Mouse (Mus musculus) bone marrow, adult 2 months (tissue): ENCODE measurements around the gene Rac1. TPM values are rescaled to one million over a fixed set of nuclear protein-coding genes. Genes with fewer than 3 reads are reported as not detected.
A peak's percentile ranks its signal among the peaks of the same experiment; 100 is the strongest.

Source experiments
- H3K27ac ChIP-seq: fragments of 200-500 bp; 2 replicates; pipeline ENCODE4 v1.5.1; 2012; ENCODE audit warnings: low read depth, mild to moderate bottlenecking, control low read depth, inconsistent platforms, low read length; ENCODE audit not compliant: control insufficient read depth, poor library complexity, insufficient read depth
- H3K4me1 ChIP-seq: fragments of 200-500 bp; 2 replicates; pipeline ENCODE4 v1.6.1; 2011; ENCODE audit warnings: low read length; ENCODE audit not compliant: control insufficient read depth, insufficient read depth
- H3K4me3 ChIP-seq: fragments of 200-500 bp; replicated peaks from 2 replicates; pipeline ENCODE3; 2011; ENCODE audit warnings: mild to moderate bottlenecking, low read depth, low read length, control low read depth; ENCODE audit not compliant: control insufficient read depth
- CTCF ChIP-seq: fragments of 200-500 bp; IDR thresholded peaks from 2 replicates; pipeline ENCODE4 v1.5.1; 2011; ENCODE audit warnings: low read length, control low read depth; ENCODE audit not compliant: control insufficient read depth, insufficient read depth
- POLR2A ChIP-seq: fragments of 200-500 bp; IDR thresholded peaks from 2 replicates; pipeline ENCODE4 v1.6.1; 2011; ENCODE audit warnings: low read depth, mild to moderate bottlenecking, control low read depth, low read length, borderline replicate concordance; ENCODE audit not compliant: control insufficient read depth
- WGBS: fragments of 180-500 bp; shearing (Covaris S2); methylation state at CpG from one replicate; pipeline ENCODE4 v1.1.7; 2018; 5-methylcytosine and 5-hydroxymethylcytosine counted together
- polyA plus RNA-seq: library from polyadenylated mRNA; stranded (reverse); fragments of >200 nt; gene quantifications from 2 replicates; pipeline ENCODE4 v1.2.4, GENCODE M21; 2011; ENCODE audit warnings: low replicate concordance; ENCODE audit not compliant: missing spikeins, insufficient read depth, insufficient read length

Gene Rac1
- polyA plus RNA-seq, 1 experiment, result 92.5 TPM

GRCm38 (mm10) chr5:143477901-143478300 is 49.9 kb downstream of the Rac1 start:
- 97% methylated on average over 3 of the region's 3 CpGs for WGBS
- Histone ChIP-seq H3K4me3 (no peak overlapping the region), H3K4me1 (peaks cover 4% of the 10 kb centered on the region; the same call in 1 of the 2 replicates), H3K27ac (no peak overlapping the region)
- no peak for TF ChIP-seq CTCF
- TF ChIP-seq POLR2A, result no peak

GRCm38 (mm10) chr5:143476013-143476412 is 51.8 kb downstream of the Rac1 start:
- Histone ChIP-seq H3K27ac (no peak overlapping the region; the same call in 1 of the 2 replicates), H3K4me1 (peaks cover 7% of the 10 kb centered on the region; the same call in 1 of the 2 replicates), H3K4me3 (no peak overlapping the region)
- TF ChIP-seq CTCF (no peak), POLR2A (no peak)
- 95% methylated on average over 6 of the region's 6 CpGs for WGBS

- TF ChIP-seq CTCF (no peak), POLR2A (no peak)
- H3K27ac ChIP-seq, result peak overlapping the region; percentile 75
- no peak overlapping the region for H3K4me3 ChIP-seq
- WGBS, result 57% methylated on average over 20 of the region's 20 CpGs
- peaks cover 7% of the 10 kb centered on the region; the same call in 1 of the 2 replicates for H3K4me1 ChIP-seq
Measured at GRCm38 (mm10) chr5:143475153-143475844, 52.5 kb downstream of the Rac1 start.

GRCm38 (mm10) chr5:143471953-143472618 is 55.8 kb downstream of the Rac1 start:
- H3K4me3 ChIP-seq, result no peak overlapping the region
- WGBS, result 66% methylated on average over 9 of the region's 9 CpGs
- no peak for TF ChIP-seq CTCF
- no peak overlapping the region for H3K27ac ChIP-seq
- peaks cover 7% of the 10 kb centered on the region; the same call in 1 of the 2 replicates for H3K4me1 ChIP-seq

- no peak for TF ChIP-seq POLR2A
- no peak for TF ChIP-seq CTCF
- Histone ChIP-seq H3K27ac (peak overlapping the region; percentile 59; the same call in 1 of the 2 replicates), H3K4me3 (no peak overlapping the region), H3K4me1 (peaks cover 7% of the 10 kb centered on the region; the same call in 1 of the 2 replicates)
- WGBS, result 33% methylated on average over 3 of the region's 3 CpGs
Measured at GRCm38 (mm10) chr5:143471165-143471546, 56.7 kb downstream of the Rac1 start.

GRCm38 (mm10) chr5:143470421-143471164 is 57.2 kb downstream of the Rac1 start:
- TF ChIP-seq POLR2A (no peak), CTCF (no peak)

GRCm38 (mm10) chr5:143469628-143470027 is 58.2 kb downstream of the Rac1 start:
- H3K4me3 ChIP-seq, result no peak overlapping the region
- H3K27ac ChIP-seq, result no peak overlapping the region
- no peak for TF ChIP-seq POLR2A
- TF ChIP-seq CTCF, result no peak
- WGBS, result 91% methylated on average over 8 of the region's 8 CpGs
- peaks cover 3% of the 10 kb centered on the region; the same call in 1 of the 2 replicates for H3K4me1 ChIP-seq

More at GRCm38 (mm10) chr5:143470421-143471164, 57.2 kb downstream of the Rac1 start:
- no peak overlapping the region for H3K4me3 ChIP-seq
- WGBS, result 26% methylated on average over 15 of the region's 15 CpGs
- H3K27ac ChIP-seq, result peak overlapping the region; percentile 59
- peaks cover 6% of the 10 kb centered on the region; the same call in 1 of the 2 replicates for H3K4me1 ChIP-seq

GRCm38 (mm10) chr5:143467931-143468330 is 59.9 kb downstream of the Rac1 start:
- TF ChIP-seq POLR2A (no peak), CTCF (no peak)
- WGBS, result 89% methylated on average over 6 of the region's 6 CpGs
- H3K27ac ChIP-seq, result no peak overlapping the region
- H3K4me3 ChIP-seq, result no peak overlapping the region
- peaks cover 3% of the 10 kb centered on the region; the same call in 1 of the 2 replicates for H3K4me1 ChIP-seq
